Mouse (Mus musculus) G1E-ER4 (cell line): ENCODE results near the gene St8sia1. TPM values are rescaled to one million over a fixed set of nuclear protein-coding genes. Genes with fewer than 3 reads are reported as not detected.

ENCODE experiments used
- GATA1 ChIP-seq: IDR thresholded peaks from one replicate; pipeline ENCODE4 v1.8.0; 2012; ENCODE audit warnings: low read length, inconsistent platforms
- polyA plus RNA-seq: library from polyadenylated mRNA; stranded (reverse); fragments of >175 nt; gene quantifications from 2 replicates; pipeline ENCODE4 v1.2.3, GENCODE M21; 2012

St8sia1 gene
- polyA plus RNA-seq, 1 experiment, result not detected

DNA sequence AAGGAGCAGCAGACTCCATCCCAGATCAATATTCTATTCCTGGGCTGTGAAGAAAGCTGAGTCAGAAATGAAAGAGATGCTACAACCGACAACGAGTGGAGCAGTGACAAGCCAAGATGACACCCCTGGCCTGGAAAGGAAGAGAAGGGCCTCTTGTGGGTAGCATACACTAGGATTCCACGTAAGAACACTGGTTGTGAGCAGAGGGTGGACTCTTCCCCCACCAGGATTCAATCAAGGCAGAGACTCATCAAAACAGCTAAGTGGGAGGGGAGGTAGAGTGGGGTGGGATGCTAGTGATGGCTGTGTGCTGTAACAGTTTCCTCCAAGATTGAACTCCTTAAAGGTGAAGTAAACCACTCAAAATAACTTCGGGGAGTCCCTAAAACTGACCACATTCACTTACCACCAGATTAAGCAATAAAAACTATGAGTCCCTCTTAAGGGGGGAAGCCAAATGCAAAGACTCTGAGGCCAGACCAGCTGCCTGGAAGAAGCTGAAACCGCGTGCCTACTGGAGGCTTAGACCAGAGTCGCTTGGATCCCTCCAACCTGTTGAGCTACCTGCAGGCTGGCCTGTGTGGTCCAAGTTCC is 11.8 kb downstream of the St8sia1 start:
- no peak for TF ChIP-seq GATA1

DNA sequence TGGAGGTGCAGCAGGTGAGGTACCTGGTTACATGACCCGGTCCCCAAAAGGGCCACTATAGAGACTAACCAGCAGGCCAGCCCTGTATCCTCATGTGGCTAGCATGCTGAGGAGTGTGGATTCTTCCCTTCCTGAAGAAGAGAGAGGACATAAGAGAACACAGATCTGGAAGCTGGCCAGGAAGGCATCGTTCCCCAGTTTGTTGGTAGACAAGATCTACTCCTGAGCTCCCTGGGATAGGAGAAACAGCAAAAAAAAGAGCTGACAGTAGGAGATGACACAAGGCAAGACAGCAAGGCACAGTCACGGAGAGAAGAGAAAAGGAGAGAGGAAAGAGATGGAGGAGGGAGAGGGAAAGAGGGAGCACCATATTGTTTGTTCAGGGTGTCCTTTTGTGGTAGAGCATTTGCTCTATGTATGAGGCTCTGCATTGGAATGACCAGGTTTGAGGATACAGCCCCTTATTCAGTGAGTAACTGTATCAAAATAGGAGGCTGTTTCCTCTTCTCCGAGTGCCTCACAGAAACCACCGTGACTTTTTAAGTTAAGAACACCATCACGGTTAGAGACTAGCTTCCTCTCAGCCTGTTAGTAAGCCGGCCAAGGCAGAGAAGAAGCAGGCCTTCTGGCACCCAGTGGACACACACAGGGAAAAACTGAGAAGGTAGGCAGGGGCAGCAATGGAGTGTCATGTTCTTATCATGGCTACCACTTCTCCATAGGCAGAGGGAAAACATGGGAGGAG is 12.5 kb downstream of the St8sia1 start:
- TF ChIP-seq GATA1, result no peak

DNA sequence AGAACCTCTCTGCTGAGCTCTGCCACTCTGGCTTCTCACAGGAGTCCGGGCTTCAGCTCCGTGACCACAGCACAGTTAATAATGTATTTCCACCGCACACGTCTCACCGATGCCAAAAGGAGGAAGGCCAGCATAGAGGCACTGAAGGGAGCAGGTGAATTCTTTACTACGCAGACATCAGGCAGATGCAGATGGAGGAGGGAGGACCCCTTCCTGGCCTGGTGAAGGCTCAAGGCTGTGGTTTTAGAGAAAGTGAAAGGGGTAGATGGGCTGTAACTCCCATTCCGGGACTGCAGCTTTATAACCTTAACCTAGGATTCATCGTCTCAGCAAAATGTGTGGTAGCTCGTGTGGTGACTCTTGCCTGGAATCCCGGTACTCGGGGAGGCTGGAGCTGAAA is 13.9 kb downstream of the St8sia1 start:
- TF ChIP-seq GATA1, result no peak

DNA sequence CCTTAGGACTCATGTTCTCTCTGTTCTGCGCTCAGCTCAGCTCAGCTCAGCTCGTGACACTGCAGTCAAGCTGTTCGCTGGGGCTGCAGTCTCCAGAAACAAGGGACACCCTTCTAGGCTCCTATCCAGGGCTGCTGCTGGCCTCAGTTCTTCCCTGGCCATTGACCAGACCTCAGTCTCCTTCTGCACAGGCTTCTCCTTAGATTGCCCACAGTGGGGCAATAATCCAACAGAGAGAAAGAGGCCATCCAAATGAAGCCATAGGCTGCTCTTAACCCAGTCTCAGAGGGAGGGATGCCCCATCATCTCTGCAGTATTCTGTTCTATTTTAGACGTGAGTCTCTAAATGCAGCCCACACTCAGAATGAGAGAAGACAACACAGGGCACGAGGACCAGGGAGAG is 15.3 kb downstream of the St8sia1 start:
- no peak for TF ChIP-seq GATA1

DNA sequence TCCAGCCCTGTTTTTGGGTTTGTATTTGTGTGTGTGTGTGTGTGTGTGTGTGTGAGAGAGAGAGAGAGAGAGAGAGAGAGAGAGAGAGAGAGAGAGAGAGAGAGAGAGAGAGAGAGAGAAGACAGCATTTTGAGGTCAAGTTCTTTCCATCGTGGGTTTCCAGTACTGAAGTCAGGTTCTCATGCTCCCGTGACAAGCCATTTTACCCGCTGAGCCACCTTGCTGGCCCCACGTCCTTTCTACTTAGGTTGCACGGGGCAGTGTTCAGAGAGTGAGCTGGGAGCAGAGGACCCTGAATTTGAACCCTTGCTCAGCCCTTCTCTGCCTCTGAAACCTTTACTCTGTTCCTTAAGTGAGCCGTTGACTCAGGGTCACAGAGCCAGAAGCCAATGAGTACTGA is 17.2 kb downstream of the St8sia1 start:
- no peak for TF ChIP-seq GATA1

DNA sequence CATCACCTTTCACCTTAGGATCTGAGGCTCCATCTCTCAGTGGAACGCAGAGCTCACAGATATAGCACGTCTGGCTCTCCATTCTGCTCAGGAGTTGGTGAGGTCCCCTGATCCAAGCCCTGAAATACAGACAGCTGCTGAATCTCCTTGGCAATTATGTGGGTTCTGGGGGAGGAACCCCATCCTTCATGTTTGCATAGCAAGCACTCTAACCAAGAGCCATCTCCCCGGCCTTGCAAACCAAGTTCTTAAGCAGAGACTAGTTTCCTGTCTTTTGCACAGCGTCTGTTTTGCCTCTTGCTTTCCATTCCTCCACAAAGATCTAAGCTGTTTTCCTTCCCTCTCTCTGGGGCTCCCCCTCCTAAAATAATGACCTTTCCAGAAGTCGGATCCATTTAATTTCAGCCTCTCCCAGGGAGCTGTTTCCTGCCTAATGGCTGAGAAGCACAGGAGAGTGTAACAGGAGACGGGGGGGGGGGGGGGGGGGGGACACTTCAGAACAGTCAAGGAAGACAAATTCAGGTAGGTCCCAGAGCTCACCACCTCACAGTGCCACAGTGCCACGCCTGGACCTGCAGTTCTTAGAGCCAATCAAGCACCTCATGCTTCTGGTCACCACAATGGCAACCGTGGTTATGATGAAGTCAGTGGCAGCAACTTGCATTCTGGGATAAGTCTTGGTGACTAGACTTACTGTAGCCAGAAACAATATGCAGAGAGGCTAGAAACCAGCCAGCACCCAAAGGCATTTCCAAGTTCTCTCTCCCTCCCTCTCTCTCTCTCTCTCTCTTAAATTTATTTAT is 18.0 kb downstream of the St8sia1 start:
- no peak for TF ChIP-seq GATA1

DNA sequence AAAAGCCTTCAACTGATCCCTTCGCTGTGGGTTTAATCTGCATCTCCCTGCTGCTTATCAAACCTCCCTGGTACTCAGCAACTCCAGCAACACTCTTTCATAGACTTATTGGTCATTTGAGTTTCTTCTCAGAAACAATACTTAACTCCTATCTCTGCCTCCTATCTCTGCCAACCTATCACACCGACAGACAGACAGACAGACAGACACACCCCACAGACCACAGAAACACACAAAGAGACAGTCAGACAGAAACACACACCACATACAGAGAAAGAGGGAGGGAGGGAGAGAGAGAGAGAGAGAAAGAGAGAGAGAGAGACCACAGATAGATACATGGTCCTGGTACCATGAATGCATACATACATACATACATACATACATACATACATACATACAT is 18.8 kb downstream of the St8sia1 start:
- TF ChIP-seq GATA1, result no peak

DNA sequence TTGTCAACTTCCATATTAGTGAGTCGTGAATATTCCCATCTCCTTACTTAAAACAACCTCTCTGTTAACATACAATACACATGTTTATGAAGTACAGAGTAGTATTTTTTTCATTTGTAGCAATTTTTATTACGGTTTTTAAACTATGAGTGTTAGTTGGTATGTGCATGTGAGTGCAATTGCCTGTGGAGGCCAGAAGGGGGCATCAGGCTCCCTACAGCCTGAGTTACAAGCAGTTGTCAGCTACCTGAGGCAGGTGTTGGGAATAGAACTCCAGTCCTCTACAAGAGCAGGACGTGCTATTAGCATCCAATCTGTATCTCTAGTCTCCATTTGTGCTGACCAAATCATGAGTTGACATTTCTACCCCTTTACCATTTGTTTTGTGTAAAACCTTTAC is 19.8 kb downstream of the St8sia1 start:
- no peak for TF ChIP-seq GATA1

DNA sequence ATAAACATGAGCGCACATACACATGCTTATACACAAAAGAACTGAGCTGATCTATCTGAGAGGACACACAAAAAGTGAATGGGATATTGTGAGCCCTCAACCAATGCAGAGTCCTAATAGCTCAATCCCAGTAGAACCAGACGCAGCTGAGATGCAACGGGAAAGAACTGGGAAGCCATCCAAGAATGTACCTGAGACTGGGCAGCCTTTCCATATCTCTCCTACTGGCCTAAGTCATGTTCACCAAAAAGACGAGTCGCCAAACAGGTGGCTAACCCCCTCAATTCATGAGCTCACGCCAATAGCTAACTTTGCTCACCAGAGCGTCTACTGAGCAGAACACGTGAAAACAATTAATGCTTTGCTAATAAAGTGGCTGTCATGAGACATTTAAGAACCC is 20.8 kb downstream of the St8sia1 start:
- no peak for TF ChIP-seq GATA1

DNA sequence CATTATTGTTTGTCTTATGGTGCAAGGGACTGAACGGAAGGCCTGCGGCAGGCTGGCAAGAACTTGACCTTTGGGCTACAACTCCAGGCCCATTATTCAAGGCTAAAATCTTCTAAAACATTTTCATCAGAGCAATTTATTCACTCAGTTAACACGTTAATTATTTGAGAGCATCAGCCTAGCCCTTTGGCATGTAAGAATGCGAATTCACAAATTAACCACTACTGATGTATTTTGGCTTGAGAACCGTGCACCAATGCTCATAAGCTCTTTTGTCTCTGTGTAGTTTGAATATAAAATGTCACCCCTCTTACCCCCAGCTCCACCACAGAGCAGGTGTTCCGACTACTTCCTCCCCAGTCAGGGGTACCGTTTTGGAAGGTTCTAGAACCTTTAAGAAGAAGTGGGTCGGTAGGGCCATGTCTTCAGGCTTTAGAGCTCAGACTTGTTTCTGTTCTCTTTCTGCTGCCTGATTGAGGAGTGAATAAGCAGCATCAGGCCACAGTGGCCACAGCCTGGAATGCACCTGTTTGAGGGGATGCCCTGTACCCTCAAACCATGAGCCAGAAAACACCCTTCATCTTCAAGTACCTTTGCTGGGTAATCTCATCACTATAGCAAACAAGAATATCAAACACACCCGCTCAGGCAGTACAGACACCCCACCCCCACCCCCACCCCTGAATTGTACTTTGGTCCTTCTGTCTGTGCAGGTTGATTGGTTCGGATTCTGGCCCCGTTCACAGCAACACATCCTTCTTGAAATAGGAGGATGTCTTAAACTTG is 22.5 kb downstream of the St8sia1 start:
- TF ChIP-seq GATA1, result no peak

DNA sequence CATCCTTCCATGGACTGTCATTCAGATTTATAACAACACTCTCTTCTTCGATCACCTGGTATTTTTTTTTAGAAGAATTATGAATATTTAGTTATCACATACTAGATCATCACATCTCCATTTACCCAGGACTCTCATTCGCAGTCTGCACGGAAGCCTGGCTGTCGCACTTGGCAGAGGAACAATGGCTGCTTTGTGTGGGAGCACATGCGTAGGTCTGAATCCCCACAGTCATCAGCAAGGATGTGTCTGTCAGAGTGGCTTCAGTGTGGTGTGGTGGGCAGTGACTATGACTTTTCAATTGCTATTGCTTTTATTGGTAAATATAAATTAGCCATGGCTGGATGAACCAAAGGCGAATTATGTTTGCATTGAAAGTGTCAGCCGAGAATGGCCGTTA is 23.2 kb downstream of the St8sia1 start:
- no peak for TF ChIP-seq GATA1

DNA sequence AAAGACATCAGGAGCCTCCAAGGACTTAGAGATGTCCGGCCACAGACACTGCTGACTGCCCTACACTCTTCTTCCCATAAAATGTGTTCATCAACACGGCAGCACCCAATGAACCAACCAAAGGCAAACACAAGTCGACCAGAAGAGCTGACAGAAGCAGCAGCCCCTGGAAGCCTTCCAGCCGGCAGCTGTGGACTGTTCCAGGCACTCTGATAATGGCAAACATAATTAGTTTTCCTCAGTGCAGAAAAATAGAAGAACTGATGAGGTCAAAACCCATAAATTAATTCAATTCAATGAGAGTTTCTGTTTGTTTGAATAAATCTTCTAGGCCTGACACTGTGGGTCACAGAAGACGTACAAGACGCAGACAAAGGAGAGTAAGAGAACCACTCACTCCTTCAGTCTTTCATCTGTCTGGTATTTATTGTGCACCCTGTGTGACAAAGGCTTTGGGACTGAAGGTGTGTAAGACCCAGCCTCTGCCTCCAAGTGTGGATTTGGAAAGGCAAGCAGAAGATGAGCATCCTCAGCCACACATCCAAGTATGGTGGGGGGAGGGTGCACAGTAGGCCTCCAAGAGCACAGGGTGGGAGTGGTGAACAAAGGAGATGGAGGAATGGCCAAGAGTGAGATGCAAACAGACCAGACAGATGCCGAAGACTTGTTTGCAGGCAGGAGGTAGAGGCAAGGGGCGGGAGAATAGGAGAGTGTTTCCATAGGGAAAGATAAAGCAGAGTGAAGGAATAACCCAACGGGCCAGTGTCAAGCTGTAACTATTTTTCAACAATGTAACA is 25.5 kb downstream of the St8sia1 start:
- TF ChIP-seq GATA1, result no peak

DNA sequence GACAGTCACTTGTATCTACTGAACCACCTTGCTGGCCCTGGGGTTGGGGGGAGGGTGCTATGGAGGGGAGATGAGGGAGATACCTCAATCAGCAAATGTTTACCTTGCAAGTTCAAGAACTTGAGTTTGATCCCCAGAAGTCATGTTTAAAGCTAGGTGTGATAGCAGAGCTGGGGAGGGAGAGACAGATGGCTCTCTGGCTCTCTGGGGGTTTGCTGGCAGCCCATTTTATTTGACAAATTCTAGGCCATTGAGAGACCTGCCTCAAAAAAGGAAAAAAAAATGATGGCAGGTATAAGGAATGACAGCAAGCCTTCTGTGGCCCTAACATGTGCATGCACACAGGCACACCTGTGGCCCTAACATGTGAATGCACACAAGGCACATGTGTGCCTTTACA is 26.2 kb downstream of the St8sia1 start:
- no peak for TF ChIP-seq GATA1

DNA sequence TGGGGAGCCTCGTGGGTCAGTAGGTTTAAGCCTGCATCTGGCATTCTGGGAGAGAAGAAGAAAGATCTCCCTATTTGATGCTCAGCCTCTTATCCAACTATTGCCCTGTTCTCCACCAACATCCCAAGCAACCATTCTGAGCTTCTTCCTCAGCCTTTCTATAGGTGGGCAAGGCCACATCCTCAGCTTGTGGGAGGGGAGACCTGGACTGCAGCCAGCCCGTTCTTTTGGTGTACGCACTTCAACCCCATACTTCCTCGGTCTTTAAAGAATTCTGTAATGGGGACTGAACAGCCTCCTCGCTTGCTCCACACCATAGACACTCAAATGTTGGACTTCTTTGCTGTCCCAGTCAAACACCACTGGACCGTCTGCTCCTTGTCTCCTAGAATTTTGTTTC is 31.7 kb downstream of the St8sia1 start:
- TF ChIP-seq GATA1, result no peak

DNA sequence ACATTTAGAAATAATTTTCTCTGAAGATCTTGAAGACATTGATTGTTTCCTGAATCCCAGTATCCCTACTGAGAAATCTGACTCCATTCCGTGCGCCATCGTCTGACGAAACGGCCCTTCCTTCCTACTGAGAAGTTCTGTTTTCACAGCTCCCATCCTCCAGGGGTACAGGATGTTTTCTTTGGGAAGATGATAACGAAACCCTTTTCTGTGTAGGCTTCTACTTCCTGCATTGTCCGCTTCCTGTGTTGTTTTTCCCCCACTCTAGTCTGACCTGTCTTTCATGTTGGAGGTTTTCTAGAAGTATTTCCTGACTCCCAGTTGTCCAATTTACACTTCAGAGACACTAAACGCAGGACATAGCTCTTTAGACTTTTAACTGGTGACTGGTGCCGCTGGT is 32.1 kb downstream of the St8sia1 start:
- TF ChIP-seq GATA1, result no peak
